Mouse (Mus musculus) midbrain, embryonic 15.5 days (tissue): ENCODE results near the gene Git1. TPM values are rescaled to one million over a fixed set of nuclear protein-coding genes. Genes with fewer than 3 reads are reported as not detected.

Source experiments
- ATAC-seq: fragments of 200-750 bp; cut with Nextera tagmentation; replicated peaks from 2 replicates; pipeline ENCODE4 v1.8.0; 2017; ENCODE audit warnings: moderate TSS enrichment
- H3K27ac ChIP-seq: fragments of 300-500 bp; sonication (generic); 2 replicates; pipeline ENCODE4 v1.5.1; 2015; ENCODE audit warnings: mild to moderate bottlenecking, inconsistent platforms
- H3K27me3 ChIP-seq: fragments of 300-500 bp; sonication (generic); replicated peaks from 2 replicates; pipeline ENCODE4 v1.6.1; 2015; ENCODE audit warnings: inconsistent platforms
- H3K36me3 ChIP-seq: fragments of 300-500 bp; sonication (generic); replicated peaks from 2 replicates; pipeline ENCODE4 v1.6.1; 2015; ENCODE audit warnings: inconsistent platforms
- H3K4me1 ChIP-seq: fragments of 300-500 bp; sonication (generic); 2 replicates; pipeline ENCODE4 v1.6.1; 2015; ENCODE audit warnings: inconsistent platforms
- H3K4me2 ChIP-seq: fragments of 300-500 bp; sonication (generic); 2 replicates; pipeline ENCODE4 v1.6.1; 2015; ENCODE audit warnings: inconsistent platforms, mild to moderate bottlenecking, moderate library complexity
- H3K4me3 ChIP-seq: fragments of 300-500 bp; sonication (generic); 2 replicates; pipeline ENCODE4 v1.5.1; 2015; ENCODE audit warnings: mild to moderate bottlenecking, inconsistent platforms
- H3K9ac ChIP-seq: fragments of 300-500 bp; sonication (generic); 2 replicates; pipeline ENCODE4 v1.6.1; 2015; ENCODE audit warnings: mild to moderate bottlenecking, inconsistent platforms
- H3K9me3 ChIP-seq: fragments of 300-500 bp; sonication (generic); 2 replicates; pipeline ENCODE4 v1.6.1; 2016; ENCODE audit warnings: inconsistent platforms
- WGBS: fragments of 180-500 bp; shearing (Covaris S2); methylation state at CpG from one replicate; pipeline ENCODE4 v1.1.7; 2015; ENCODE audit warnings: mixed read lengths; 5-methylcytosine and 5-hydroxymethylcytosine counted together
- polyA plus RNA-seq: library from polyadenylated mRNA; unstranded; fragments of >200 nt; fragmentation: Nextera tagmentation; extraction: Ambion mirVana; gene quantifications from 2 replicates; pipeline ENCODE4 v1.2.1, GENCODE M21; 2015

Gene Git1
- polyA plus RNA-seq, 1 experiment from 2014 or later: 19.0 TPM

GRCm38 (mm10) chr11:77463786-77464185 lies 29.6 kb upstream of the Git1 start:
- Histone ChIP-seq H3K9ac (no peak overlapping the region), H3K36me3 (no peaks in the 10 kb centered on the region), H3K4me1 (peaks cover 17% of the 10 kb centered on the region), H3K9me3 (no peaks in the 10 kb centered on the region), H3K27ac (no peak overlapping the region), H3K27me3 (peaks cover 51% of the 10 kb centered on the region), H3K4me3 (no peak overlapping the region), H3K4me2 (no peak overlapping the region)
- WGBS: 73% methylated on average over 10 of the region's 10 CpGs
- ATAC-seq: no peak

GRCm38 (mm10) chr11:77464684-77465083 lies 28.7 kb upstream of the Git1 start:
- ATAC-seq: no peak
- H3K36me3 ChIP-seq: no peaks in the 10 kb centered on the region
- H3K9me3 ChIP-seq: no peaks in the 10 kb centered on the region
- no peak overlapping the region for H3K4me2 ChIP-seq
- peaks cover 17% of the 10 kb centered on the region for H3K4me1 ChIP-seq
- H3K4me3 ChIP-seq: no peak overlapping the region
- no peak overlapping the region for H3K27ac ChIP-seq
- no peak overlapping the region for H3K9ac ChIP-seq
- peaks cover 51% of the 10 kb centered on the region for H3K27me3 ChIP-seq
- 44% methylated on average over 4 of the region's 4 CpGs for WGBS

- Histone ChIP-seq H3K27me3 (peaks cover 51% of the 10 kb centered on the region), H3K4me3 (no peak overlapping the region), H3K27ac (no peak overlapping the region), H3K9me3 (no peaks in the 10 kb centered on the region), H3K36me3 (no peaks in the 10 kb centered on the region), H3K4me1 (peaks cover 17% of the 10 kb centered on the region), H3K9ac (no peak overlapping the region), H3K4me2 (no peak overlapping the region)
- ATAC-seq: no peak
- 56% methylated on average over 3 of the region's 3 CpGs for WGBS
Measured at GRCm38 (mm10) chr11:77465111-77465510, 28.3 kb upstream of the Git1 start.

GRCm38 (mm10) chr11:77466544-77466943 lies 26.8 kb upstream of the Git1 start:
- ATAC-seq: no peak
- Histone ChIP-seq H3K4me2 (no peak overlapping the region), H3K27me3 (peaks cover 44% of the 10 kb centered on the region), H3K9ac (no peak overlapping the region), H3K4me1 (peaks cover 17% of the 10 kb centered on the region), H3K9me3 (no peaks in the 10 kb centered on the region), H3K27ac (no peak overlapping the region), H3K36me3 (peaks cover 9% of the 10 kb centered on the region; the same call in 1 of the 2 replicates), H3K4me3 (no peak overlapping the region)
- WGBS: 40% methylated on average over 9 of the region's 9 CpGs

GRCm38 (mm10) chr11:77467157-77467556 lies 26.2 kb upstream of the Git1 start:
- peaks cover 44% of the 10 kb centered on the region for H3K27me3 ChIP-seq
- H3K27ac ChIP-seq: no peak overlapping the region
- H3K4me3 ChIP-seq: no peak overlapping the region
- no peak for ATAC-seq
- 4% methylated on average over 25 of the region's 25 CpGs for WGBS
- H3K4me2 ChIP-seq: no peak overlapping the region
- H3K36me3 ChIP-seq: peaks cover 14% of the 10 kb centered on the region; the same call in 1 of the 2 replicates
- H3K4me1 ChIP-seq: peaks cover 13% of the 10 kb centered on the region
- H3K9me3 ChIP-seq: no peaks in the 10 kb centered on the region
- no peak overlapping the region for H3K9ac ChIP-seq

- peaks cover 20% of the 10 kb centered on the region; the same call in 1 of the 2 replicates for H3K36me3 ChIP-seq
- 15% methylated on average over 20 of the region's 20 CpGs for WGBS
- no peak for ATAC-seq
- no peak overlapping the region for H3K4me2 ChIP-seq
- H3K9ac ChIP-seq: no peak overlapping the region
- peaks cover 41% of the 10 kb centered on the region for H3K27me3 ChIP-seq
- H3K4me1 ChIP-seq: peaks cover 6% of the 10 kb centered on the region
- no peak overlapping the region for H3K4me3 ChIP-seq
- no peaks in the 10 kb centered on the region for H3K9me3 ChIP-seq
- no peak overlapping the region for H3K27ac ChIP-seq
Measured at GRCm38 (mm10) chr11:77467784-77468183, 25.6 kb upstream of the Git1 start.

GRCm38 (mm10) chr11:77468397-77468796 lies 25.0 kb upstream of the Git1 start:
- Histone ChIP-seq H3K4me1 (peaks cover 3% of the 10 kb centered on the region; the same call in 1 of the 2 replicates), H3K9ac (no peak overlapping the region), H3K9me3 (no peaks in the 10 kb centered on the region), H3K27me3 (peaks cover 35% of the 10 kb centered on the region), H3K4me2 (no peak overlapping the region), H3K27ac (no peak overlapping the region), H3K4me3 (no peak overlapping the region), H3K36me3 (peaks cover 25% of the 10 kb centered on the region)
- WGBS: 85% methylated on average over 9 of the region's 9 CpGs
- no peak for ATAC-seq

GRCm38 (mm10) chr11:77471407-77471806 lies 22.0 kb upstream of the Git1 start:
- H3K4me2 ChIP-seq: no peak overlapping the region
- peaks cover 3% of the 10 kb centered on the region; the same call in 1 of the 2 replicates for H3K4me1 ChIP-seq
- H3K27ac ChIP-seq: no peak overlapping the region
- 70% methylated on average over 29 of the region's 29 CpGs for WGBS
- ATAC-seq: no peak
- H3K4me3 ChIP-seq: no peak overlapping the region
- H3K9ac ChIP-seq: no peak overlapping the region
- no peaks in the 10 kb centered on the region for H3K9me3 ChIP-seq
- peaks cover 37% of the 10 kb centered on the region for H3K36me3 ChIP-seq
- peaks cover 16% of the 10 kb centered on the region for H3K27me3 ChIP-seq

- ATAC-seq: no peak
- no peak overlapping the region for H3K4me2 ChIP-seq
- H3K4me3 ChIP-seq: no peak overlapping the region
- H3K9me3 ChIP-seq: no peaks in the 10 kb centered on the region
- WGBS: 88% methylated on average over 16 of the region's 16 CpGs
- no peak overlapping the region for H3K9ac ChIP-seq
- peaks cover 2% of the 10 kb centered on the region; the same call in 1 of the 2 replicates for H3K27me3 ChIP-seq
- peaks cover 2% of the 10 kb centered on the region; the same call in 1 of the 2 replicates for H3K4me1 ChIP-seq
- peaks cover 37% of the 10 kb centered on the region for H3K36me3 ChIP-seq
- H3K27ac ChIP-seq: no peak overlapping the region
Measured at GRCm38 (mm10) chr11:77472775-77473174, 20.6 kb upstream of the Git1 start.

- no peak for ATAC-seq
- H3K4me2 ChIP-seq: no peak overlapping the region
- no peak overlapping the region for H3K9ac ChIP-seq
- H3K4me1 ChIP-seq: no peaks in the 10 kb centered on the region
- H3K9me3 ChIP-seq: no peaks in the 10 kb centered on the region
- 93% methylated on average over 14 of the region's 14 CpGs for WGBS
- H3K36me3 ChIP-seq: peaks cover 31% of the 10 kb centered on the region
- H3K4me3 ChIP-seq: no peak overlapping the region
- H3K27ac ChIP-seq: no peak overlapping the region
- no peaks in the 10 kb centered on the region for H3K27me3 ChIP-seq
Measured at GRCm38 (mm10) chr11:77476216-77476615, 17.1 kb upstream of the Git1 start.

GRCm38 (mm10) chr11:77476895-77477294 lies 16.5 kb upstream of the Git1 start:
- H3K27ac ChIP-seq: no peak overlapping the region
- WGBS: 91% methylated on average over 6 of the region's 6 CpGs
- no peak overlapping the region for H3K4me3 ChIP-seq
- no peak overlapping the region for H3K4me2 ChIP-seq
- H3K36me3 ChIP-seq: peaks cover 25% of the 10 kb centered on the region
- no peaks in the 10 kb centered on the region for H3K27me3 ChIP-seq
- 0 out of 2 replicates have a peak, but pooled peaks cover 4% of the 10 kb centered on the region for H3K4me1 ChIP-seq
- no peak for ATAC-seq
- no peak overlapping the region for H3K9ac ChIP-seq
- no peaks in the 10 kb centered on the region for H3K9me3 ChIP-seq

GRCm38 (mm10) chr11:77483043-77483442 lies 10.3 kb upstream of the Git1 start:
- Histone ChIP-seq H3K27ac (no peak overlapping the region), H3K4me1 (peaks cover 47% of the 10 kb centered on the region)

GRCm38 (mm10) chr11:77483510-77484255 lies 9.7 kb upstream of the Git1 start:
- Histone ChIP-seq H3K36me3 (no peaks in the 10 kb centered on the region), H3K27me3 (no peaks in the 10 kb centered on the region), H3K4me1 (peaks cover 53% of the 10 kb centered on the region), H3K4me3 (no peak overlapping the region), H3K4me2 (no peak overlapping the region), H3K27ac (no peak overlapping the region), H3K9me3 (no peaks in the 10 kb centered on the region), H3K9ac (no peak overlapping the region)
- WGBS: 79% methylated on average over 11 of the region's 11 CpGs
- no peak for ATAC-seq

More at GRCm38 (mm10) chr11:77483043-77483442, 10.3 kb upstream of the Git1 start:
- 78% methylated on average over 3 of the region's 3 CpGs for WGBS
- H3K4me3 ChIP-seq: no peak overlapping the region
- H3K9ac ChIP-seq: no peak overlapping the region
- no peaks in the 10 kb centered on the region for H3K9me3 ChIP-seq
- H3K4me2 ChIP-seq: no peak overlapping the region
- no peak for ATAC-seq
- H3K27me3 ChIP-seq: no peaks in the 10 kb centered on the region
- H3K36me3 ChIP-seq: no peaks in the 10 kb centered on the region
